In the genomic region with DNA sequence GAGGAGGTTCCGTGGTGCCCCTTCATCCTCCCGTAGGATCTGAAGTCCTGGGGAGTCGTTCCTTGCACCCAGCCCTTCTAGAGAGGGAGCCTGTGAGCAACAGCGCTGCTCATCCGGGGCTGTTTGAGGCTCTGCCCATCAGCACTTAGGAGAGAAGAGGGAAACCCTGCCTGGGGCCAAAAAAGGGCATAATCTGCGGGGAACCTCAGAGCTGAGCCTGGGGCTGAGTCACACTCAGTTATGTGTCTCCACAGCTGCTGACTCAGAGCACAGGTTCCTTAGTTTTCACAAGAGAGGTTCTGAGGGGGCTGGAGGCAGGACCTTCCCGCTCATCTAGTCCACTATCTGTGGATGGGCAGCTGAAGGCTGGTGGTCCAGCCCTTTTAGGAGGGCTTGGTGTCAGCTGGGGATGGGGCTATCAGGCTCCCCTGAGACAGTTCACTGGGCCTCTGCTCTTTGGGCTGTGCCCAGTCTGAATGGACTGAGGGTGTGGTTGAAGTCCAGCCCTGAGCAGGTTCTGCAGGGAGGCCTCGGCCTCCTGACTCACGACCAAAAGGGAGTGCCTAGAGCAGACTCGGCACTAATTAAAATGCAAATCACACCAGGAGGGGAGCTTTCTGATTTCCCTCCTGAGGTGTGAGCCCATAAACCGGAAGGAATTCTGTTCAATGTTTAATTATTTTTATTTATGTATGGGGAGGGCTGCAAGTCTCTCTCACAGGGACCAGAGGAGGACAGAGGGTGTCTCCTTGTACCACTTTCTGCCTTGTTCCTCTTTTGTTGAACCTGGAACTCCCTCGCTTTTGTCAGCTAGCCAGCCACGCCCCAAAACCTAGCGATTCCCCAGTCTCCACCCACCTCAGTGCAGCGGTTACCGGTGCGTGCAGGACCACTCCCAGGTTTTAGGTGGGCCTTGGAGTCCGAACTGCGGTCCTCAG, we compare ENCODE assay signal across 8 mouse cellular contexts. TPM values are rescaled to one million over a fixed set of nuclear protein-coding genes. Genes with fewer than 3 reads are reported as not detected.
DNase-seq lines count a peak whose midpoint lies in the region; ATAC-seq lines count a peak whose summit lies in the region.

No protein-coding gene starts in this region.

- H3K4me1 ChIP-seq in kidney, embryonic 14.5 days (ENCODE audit: control insufficient read depth, insufficient read depth, low read length): peaks cover 15% of the 10 kb centered on the region
- H3K4me1 ChIP-seq in forebrain, embryonic 15.5 days: peaks cover 9% of the 10 kb centered on the region
- peaks cover 15% of the 10 kb centered on the region; the same call in 1 of the 2 replicates for H3K4me1 ChIP-seq in intestine, embryonic 14.5 days (replicated peaks; ENCODE audit: control insufficient read depth, insufficient read depth, low read length)
- peaks cover 10% of the 10 kb centered on the region; the same call in 1 of the 2 replicates for H3K4me1 ChIP-seq in midbrain, embryonic 11.5 days (ENCODE audit: control insufficient read depth, insufficient read depth, low read length)

- no peak for DNase-seq in kidney, adult 9 months
- peak; percentile 61 for DNase-seq in ZHBTc4 (ENCODE audit: low read depth, low spot score)
- peak; percentile 74 for DNase-seq in intestine, embryonic 14.5 days (ENCODE audit: low spot score)
- DNase-seq in midbrain, embryonic 11.5 days (ENCODE audit: low spot score, missing footprints): peak; percentile 90
- peak; percentile 22 for DNase-seq in telencephalon, adult 2 months (ENCODE audit: low read depth, low spot score)
- no peak for DNase-seq in cerebellum, adult 9-10 months

- 6% methylated on average over 19 of the region's 19 CpGs for WGBS in kidney, embryonic 14.5 days
- WGBS in forebrain, embryonic 15.5 days: 3% methylated on average over 19 of the region's 19 CpGs
- 14% methylated on average over 19 of the region's 19 CpGs for WGBS in intestine, embryonic 14.5 days
- 5% methylated on average over 19 of the region's 19 CpGs for WGBS in midbrain, embryonic 11.5 days

- 0 out of 2 replicates have a peak, but pooled peaks cover 2% of the 10 kb centered on the region for H3K9me3 ChIP-seq in kidney, embryonic 14.5 days (ENCODE audit: control insufficient read depth, low read length)
- H3K9me3 ChIP-seq in forebrain, embryonic 15.5 days: no peaks in the 10 kb centered on the region
- 0 out of 2 replicates have a peak, but pooled peaks cover 6% of the 10 kb centered on the region for H3K9me3 ChIP-seq in intestine, embryonic 14.5 days (ENCODE audit: control insufficient read depth, low read length)
- peaks cover 2% of the 10 kb centered on the region; the same call in 1 of the 2 replicates for H3K9me3 ChIP-seq in midbrain, embryonic 11.5 days (ENCODE audit: control insufficient read depth, low read length)

- H3K36me3 ChIP-seq in kidney, embryonic 14.5 days (ENCODE audit: control insufficient read depth, insufficient read depth, low read length): no peaks in the 10 kb centered on the region
- H3K36me3 ChIP-seq in forebrain, embryonic 15.5 days: no peaks in the 10 kb centered on the region
- no peaks in the 10 kb centered on the region for H3K36me3 ChIP-seq in intestine, embryonic 14.5 days (ENCODE audit: control insufficient read depth, insufficient read depth, low read length)
- no peaks in the 10 kb centered on the region for H3K36me3 ChIP-seq in midbrain, embryonic 11.5 days (ENCODE audit: control insufficient read depth, insufficient read depth, low read length)

- 0 out of 2 replicates have a peak overlapping the region, but pooled peaks have one; percentile 7 for H3K9ac ChIP-seq in kidney, embryonic 14.5 days (ENCODE audit: low read depth, low read length)
- 0 out of 2 replicates have a peak overlapping the region, but pooled peaks have one; percentile 13 for H3K9ac ChIP-seq in forebrain, embryonic 15.5 days (replicated peaks)
- no peak overlapping the region for H3K9ac ChIP-seq in intestine, embryonic 14.5 days (ENCODE audit: low read length)
- no peak overlapping the region for H3K9ac ChIP-seq in midbrain, embryonic 11.5 days (ENCODE audit: low read length)

- no peak overlapping the region for H3K4me3 ChIP-seq in kidney, embryonic 14.5 days (ENCODE audit: low read length)
- no peak overlapping the region for H3K4me3 ChIP-seq in forebrain, embryonic 15.5 days
- H3K4me3 ChIP-seq in intestine, embryonic 14.5 days (ENCODE audit: low read depth, low read length): no peak overlapping the region
- H3K4me3 ChIP-seq in midbrain, embryonic 11.5 days (ENCODE audit: low read depth, low read length): no peak overlapping the region

- no peak overlapping the region for H3K27ac ChIP-seq in kidney, embryonic 14.5 days (ENCODE audit: low read depth, low read length)
- no peak overlapping the region for H3K27ac ChIP-seq in forebrain, embryonic 15.5 days (replicated peaks)
- H3K27ac ChIP-seq in intestine, embryonic 14.5 days (ENCODE audit: low read depth): peak overlapping the region; percentile 69
- H3K27ac ChIP-seq in midbrain, embryonic 11.5 days (ENCODE audit: low read depth, low read length): no peak overlapping the region

- H3K27me3 ChIP-seq in kidney, embryonic 14.5 days (ENCODE audit: control insufficient read depth, insufficient read depth, low read length): peaks cover 3% of the 10 kb centered on the region; the same call in 1 of the 2 replicates
- no peaks in the 10 kb centered on the region for H3K27me3 ChIP-seq in forebrain, embryonic 15.5 days
- H3K27me3 ChIP-seq in intestine, embryonic 14.5 days (replicated peaks; ENCODE audit: control insufficient read depth, insufficient read depth, low read length): 0 out of 2 replicates have a peak, but pooled peaks cover 2% of the 10 kb centered on the region
- H3K27me3 ChIP-seq in midbrain, embryonic 11.5 days (ENCODE audit: control insufficient read depth, insufficient read depth, low read length): peaks cover 3% of the 10 kb centered on the region; the same call in 1 of the 2 replicates

- ATAC-seq in kidney, embryonic 14.5 days (ENCODE audit: low FRiP score, low TSS enrichment): peak; percentile 73
- ATAC-seq in forebrain, embryonic 15.5 days (replicated peaks): no peak
- peak; percentile 82 for ATAC-seq in intestine, embryonic 14.5 days (replicated peaks; ENCODE audit: low FRiP score, low TSS enrichment, low read depth)
- ATAC-seq in midbrain, embryonic 11.5 days (ENCODE audit: low FRiP score): peak; percentile 38; the same call in 1 of the 2 replicates

- peak overlapping the region; percentile 3 for H3K4me2 ChIP-seq in kidney, embryonic 14.5 days (replicated peaks; ENCODE audit: low read depth, low read length)
- peak overlapping the region; percentile 34 for H3K4me2 ChIP-seq in forebrain, embryonic 15.5 days (replicated peaks)
- H3K4me2 ChIP-seq in intestine, embryonic 14.5 days (ENCODE audit: low read length): peak overlapping the region; percentile 30
- peak overlapping the region; percentile 28; the same call in 1 of the 2 replicates for H3K4me2 ChIP-seq in midbrain, embryonic 11.5 days

RNA-seq across cellular contexts. Expression of a gene that starts 10.8 kb away (rescaled TPM):
- polyA plus RNA-seq in kidney, embryonic 14.5 days (2014; fragmentation: Nextera tagmentation; extraction: Ambion mirVana): 52.3 and 94.7 TPM in 2 replicates
- polyA plus RNA-seq in forebrain, embryonic 15.5 days (2015; fragmentation: Nextera tagmentation; extraction: Ambion mirVana): 70.3 and 72.9 TPM in 2 replicates
- 89.9 and 94.5 TPM in 2 replicates for polyA plus RNA-seq in intestine, embryonic 14.5 days (2014; fragmentation: Nextera tagmentation; extraction: Ambion mirVana)
- 76.3 and 77.0 TPM in 2 replicates for polyA plus RNA-seq in midbrain, embryonic 11.5 days (2014; fragmentation: Nextera tagmentation; extraction: Ambion mirVana)

RNA-seq across cellular contexts. Expression of a gene that starts 36.6 kb away (rescaled TPM):
- not detected in 2 replicates for polyA plus RNA-seq in kidney, embryonic 14.5 days (2014; fragmentation: Nextera tagmentation; extraction: Ambion mirVana)
- polyA plus RNA-seq in forebrain, embryonic 15.5 days (2015; fragmentation: Nextera tagmentation; extraction: Ambion mirVana): 0.06 TPM in 1 of 2 replicates, not detected in the other
- polyA plus RNA-seq in intestine, embryonic 14.5 days (2014; fragmentation: Nextera tagmentation; extraction: Ambion mirVana): 1.8 and 2.1 TPM in 2 replicates
- 0.12 TPM in 1 of 2 replicates, not detected in the other for polyA plus RNA-seq in midbrain, embryonic 11.5 days (2014; fragmentation: Nextera tagmentation; extraction: Ambion mirVana)

Comparison
In these comparisons a context has a peak if more than half of its experiments do, and no peak if none do; other contexts are left out.
1. H3K9ac ChIP-seq: peak in kidney, embryonic 14.5 days (single experiment) and forebrain, embryonic 15.5 days (single experiment); none in intestine, embryonic 14.5 days (single experiment) and midbrain, embryonic 11.5 days (single experiment).
2. DNase-seq: peak in ZHBTc4 (single experiment), intestine, embryonic 14.5 days (single experiment), midbrain, embryonic 11.5 days (single experiment) and telencephalon, adult 2 months (single experiment); none in kidney, adult 9 months (single experiment) and cerebellum, adult 9-10 months (single experiment).
3. Peak in every context shown above with its lines, with median percentiles within 50 percentile points of each other: H3K4me2 ChIP-seq.